Mouse (Mus musculus): ENCODE results near the gene Capn5. TPM values are rescaled to one million over a fixed set of nuclear protein-coding genes. Genes with fewer than 3 reads are reported as not detected.

The Capn5 gene
- total and polyA plus RNA-seq, 3 experiments: 0.04 to 0.54 TPM; not detected in 1

GRCm38 (mm10) chr7:98142247-98142646 lies 35.8 kb downstream of the Capn5 start:
- H3K27me3 ChIP-seq (ENCODE audit: control insufficient read depth in 1 of 2, insufficient read depth in 2 of 2, low read length in 2 of 2): no peaks in the 10 kb centered on the region; a peak in 1 of 4 replicates
- H3K36me3 ChIP-seq (ENCODE audit: control insufficient read depth in 1 of 2, insufficient read depth in 2 of 2, low read length in 2 of 2): no peaks in the 10 kb centered on the region
- H3K9ac ChIP-seq (ENCODE audit: control insufficient read depth, low read depth, low read length, poor library complexity, severe bottlenecking): no peak overlapping the region
- no peaks in the 10 kb centered on the region for H3K79me2 ChIP-seq (ENCODE audit: control insufficient read depth, insufficient read depth, low read length, poor library complexity)
- no peak for DNase-seq (ENCODE audit: low read depth, low spot score)
- TF ChIP-seq HCFC1 (IDR thresholded peaks at IDR 0.05; ENCODE audit: low read depth, low read length): no peak
- TF ChIP-seq GABPA (IDR thresholded peaks at IDR 0.05; ENCODE audit: low read depth, low read length): no peak
- TF ChIP-seq ELF1 (IDR thresholded peaks at IDR 0.05; ENCODE audit: low read depth, low read length): no peak
- TF ChIP-seq ZMIZ1 (IDR thresholded peaks at IDR 0.05; ENCODE audit: low read depth, low read length): no peak
- TF ChIP-seq ZKSCAN1 (IDR thresholded peaks at IDR 0.05; ENCODE audit: low read depth, low read length): no peak
- no peak for TF ChIP-seq NRF1 (IDR thresholded peaks at IDR 0.05; ENCODE audit: insufficient read depth, low read depth, low read length, poor library complexity, severe bottlenecking)
- no peak for TF ChIP-seq EP300 (IDR thresholded peaks at IDR 0.05; ENCODE audit: low read depth in 1 of 2, low read length in 2 of 2)
- no peak for TF ChIP-seq MYB (IDR thresholded peaks at IDR 0.05; ENCODE audit: low read depth, low read length)
- no peak for TF ChIP-seq RCOR1 (IDR thresholded peaks at IDR 0.05; ENCODE audit: low read depth, low read length)
- no peak for TF ChIP-seq POLR2AphosphoS5 (IDR thresholded peaks at IDR 0.05; ENCODE audit: borderline replicate concordance, low read depth, low read length)
- TF ChIP-seq RAD21 (IDR thresholded peaks at IDR 0.05; ENCODE audit: low read depth, low read length): no peak
- TF ChIP-seq MYC (IDR thresholded peaks at IDR 0.05; ENCODE audit: low read depth, low read length): no peak
- TF ChIP-seq SIN3A (IDR thresholded peaks at IDR 0.05; ENCODE audit: low read length): no peak
- no peak for TF ChIP-seq MXI1 (IDR thresholded peaks at IDR 0.05; ENCODE audit: low read depth, low read length)
- no peak for TF ChIP-seq POLR2A (IDR thresholded peaks at IDR 0.05; ENCODE audit: control insufficient read depth in 1 of 2, insufficient read depth in 1 of 2, low read depth in 1 of 2, low read length in 2 of 2, poor library complexity in 1 of 2)
- no peaks in the 10 kb centered on the region for H3K4me1 ChIP-seq (ENCODE audit: control insufficient read depth in 1 of 2, insufficient read depth in 2 of 2, low read length in 2 of 2)
- H3K9me3 ChIP-seq (replicated peaks; ENCODE audit: insufficient read depth, low read length): no peaks in the 10 kb centered on the region
- H3K27ac ChIP-seq (ENCODE audit: control insufficient read depth, low read depth, low read length): no peak overlapping the region
- no peak overlapping the region for H3K4me3 ChIP-seq (ENCODE audit: control insufficient read depth in 1 of 2, insufficient read depth in 1 of 2, low read depth in 2 of 2, low read length in 2 of 2)

GRCm38 (mm10) chr7:98141206-98141605 lies 36.9 kb downstream of the Capn5 start:
- Histone ChIP-seq H3K4me1 (ENCODE audit: control insufficient read depth in 1 of 2, insufficient read depth in 2 of 2, low read length in 2 of 2) (no peaks in the 10 kb centered on the region), H3K9ac (ENCODE audit: control insufficient read depth, low read depth, low read length, poor library complexity, severe bottlenecking) (no peak overlapping the region), H3K27ac (ENCODE audit: control insufficient read depth, low read depth, low read length) (no peak overlapping the region), H3K36me3 (ENCODE audit: control insufficient read depth in 1 of 2, insufficient read depth in 2 of 2, low read length in 2 of 2) (no peaks in the 10 kb centered on the region), H3K27me3 (ENCODE audit: control insufficient read depth in 1 of 2, insufficient read depth in 2 of 2, low read length in 2 of 2) (no peaks in the 10 kb centered on the region; a peak in 1 of 4 replicates), H3K9me3 (replicated peaks; ENCODE audit: insufficient read depth, low read length) (no peaks in the 10 kb centered on the region), H3K4me3 (ENCODE audit: control insufficient read depth in 1 of 2, insufficient read depth in 1 of 2, low read depth in 2 of 2, low read length in 2 of 2) (no peak overlapping the region), H3K79me2 (ENCODE audit: control insufficient read depth, insufficient read depth, low read length, poor library complexity) (no peaks in the 10 kb centered on the region)
- DNase-seq (ENCODE audit: low read depth, low spot score): peak; percentile 34
- peak; percentile 29; the same call in 1 of the 2 replicates for TF ChIP-seq SMC3 (IDR thresholded peaks at IDR 0.05; ENCODE audit: low read depth, low read length)
- TF ChIP-seq CTCF (IDR thresholded peaks at IDR 0.05 in 2 of 3, conservative IDR thresholded peaks at IDR 0.05 in 1 of 3; ENCODE audit: control insufficient read depth in 1 of 3, insufficient read depth in 1 of 3, low read depth in 2 of 3, low read length in 3 of 3, poor library complexity in 1 of 3, severe bottlenecking in 1 of 3): peak; percentile 48 to 58 (median 48)
- TF ChIP-seq USF1 (IDR thresholded peaks at IDR 0.05; ENCODE audit: low read depth, low read length): no peak
- no peak for TF ChIP-seq GATA1 (IDR thresholded peaks at IDR 0.05; ENCODE audit: low read depth, low read length)

Data from MEL (cell line).